Mouse (Mus musculus) myocyte (in vitro differentiated cells): Measurements from ENCODE around the gene Scyl1. TPM values are rescaled to one million over a fixed set of nuclear protein-coding genes. Genes with fewer than 3 reads are reported as not detected.

Experiments used
- H3K27me3 ChIP-seq: one replicate; pipeline ENCODE4 v1.6.1; 2011; ENCODE audit not compliant: control insufficient read depth, insufficient read depth, insufficient read length
- H3K36me3 ChIP-seq: one replicate; pipeline ENCODE4 v1.6.1; 2011; ENCODE audit not compliant: control insufficient read depth, insufficient read depth
- H3K4me2 ChIP-seq: one replicate; pipeline ENCODE4 v1.6.1; 2011; ENCODE audit warnings: low read depth, control low read depth
- H3K4me3 ChIP-seq: one replicate; pipeline ENCODE4 v1.5.1; 2011; ENCODE audit warnings: mild to moderate bottlenecking, control low read depth, moderate library complexity
- H3K79me2 ChIP-seq: one replicate; pipeline ENCODE4 v1.6.1; 2011; ENCODE audit not compliant: control insufficient read depth, insufficient read depth
- H3ac ChIP-seq: one replicate; pipeline ENCODE4 v1.6.1; 2011; ENCODE audit not compliant: control insufficient read depth, insufficient read length
- CEBPB ChIP-seq: IDR thresholded peaks from 2 replicates; pipeline ENCODE4 v1.6.1; 2011; ENCODE audit warnings: mild to moderate bottlenecking, moderate library complexity; ENCODE audit not compliant: poor library complexity, insufficient read depth, severe bottlenecking
- E2F4 ChIP-seq: IDR thresholded peaks from one replicate; pipeline ENCODE4 v1.6.1; 2011; ENCODE audit warnings: mild to moderate bottlenecking, control low read depth, moderate library complexity; ENCODE audit not compliant: insufficient read depth
- MAX ChIP-seq: IDR thresholded peaks from one replicate; pipeline ENCODE4 v1.6.1; 2011; ENCODE audit warnings: low read depth, mild to moderate bottlenecking, control low read depth
- MYOD1 ChIP-seq, 3 experiments: IDR thresholded peaks; one replicate each; pipeline ENCODE4 v1.6.1; 2011; ENCODE audit warnings: control low read depth in 2 of 3, low read depth in 2 of 3, mild to moderate bottlenecking in 2 of 3, moderate library complexity in 1 of 3; ENCODE audit not compliant: insufficient read length in 2 of 3, control insufficient read depth in 1 of 3
- MYOG ChIP-seq, 3 experiments: IDR thresholded peaks; one replicate each; pipeline ENCODE4 v1.6.1; 2011; ENCODE audit warnings: control low read depth in 2 of 3, low read depth in 2 of 3, mild to moderate bottlenecking in 2 of 3; ENCODE audit not compliant: insufficient read length in 2 of 3, control insufficient read depth in 1 of 3, insufficient read depth in 1 of 3
- POLR2A ChIP-seq: IDR thresholded peaks from one replicate; pipeline ENCODE4 v1.6.1; 2011; ENCODE audit warnings: low read depth, mild to moderate bottlenecking, control low read depth, moderate library complexity; ENCODE audit not compliant: insufficient read length
- POLR2AphosphoS2 ChIP-seq: IDR thresholded peaks from one replicate; pipeline ENCODE4 v1.6.1; 2011; ENCODE audit warnings: low read depth, control low read depth; ENCODE audit not compliant: insufficient read length
- REST ChIP-seq: IDR thresholded peaks from one replicate; pipeline ENCODE4 v1.6.1; 2011; ENCODE audit warnings: mild to moderate bottlenecking, control low read depth, moderate library complexity; ENCODE audit not compliant: insufficient read depth, insufficient read length
- SRF ChIP-seq: IDR thresholded peaks from one replicate; pipeline ENCODE4 v1.6.1; 2011; ENCODE audit warnings: low read depth; ENCODE audit not compliant: control insufficient read depth, insufficient read length
- TCF12 ChIP-seq: IDR thresholded peaks from one replicate; pipeline ENCODE4 v1.6.1; 2011; ENCODE audit warnings: mild to moderate bottlenecking, control low read depth; ENCODE audit not compliant: poor library complexity, insufficient read depth, severe bottlenecking
- TCF3 ChIP-seq: IDR thresholded peaks from one replicate; pipeline ENCODE4 v1.6.1; 2011; ENCODE audit warnings: low read depth, control low read depth; ENCODE audit not compliant: insufficient read length
- USF1 ChIP-seq: IDR thresholded peaks from one replicate; pipeline ENCODE4 v1.6.1; 2011; ENCODE audit warnings: low read depth, mild to moderate bottlenecking, control low read depth, moderate library complexity
- polyA plus RNA-seq: library from polyadenylated mRNA; unstranded; fragments of >200 nt; fragmentation: generic; extraction: Trizol; gene quantifications from one replicate; pipeline ENCODE4 v1.2.1, GENCODE M21; 2012; ENCODE audit warnings: missing spikeins

Gene Scyl1
- polyA plus RNA-seq, 1 experiment, result 73.5 TPM

GRCm38 (mm10) chr19:5713255-5713654 lies 58.0 kb downstream of the Scyl1 start:
- Histone ChIP-seq H3K36me3 (peaks cover 37% of the 10 kb centered on the region), H3K79me2 (peaks cover 27% of the 10 kb centered on the region), H3K4me2 (peak overlapping the region; percentile 55), H3K4me3 (no peak overlapping the region), H3K27me3 (no peaks in the 10 kb centered on the region), H3ac (no peak overlapping the region)
- TF ChIP-seq TCF3 (no peak), MYOG (IDR thresholded peaks at IDR 0.05; ENCODE audit: control insufficient read depth in 1 of 3, insufficient read depth in 1 of 3, insufficient read length in 2 of 3, low read depth in 2 of 3) (no peak), REST (no peak), POLR2AphosphoS2 (no peak), MYOD1 (IDR thresholded peaks at IDR 0.05; ENCODE audit: control insufficient read depth in 1 of 3, insufficient read length in 2 of 3, low read depth in 2 of 3) (no peak), CEBPB (no peak), SRF (no peak), TCF12 (no peak), USF1 (no peak), E2F4 (no peak)

GRCm38 (mm10) chr19:5711907-5712460 lies 59.2 kb downstream of the Scyl1 start:
- no peak for TF ChIP-seq E2F4
- no peak for TF ChIP-seq POLR2AphosphoS2
- TF ChIP-seq REST, result no peak
- TF ChIP-seq TCF3, result no peak
- no peak for TF ChIP-seq MAX
- no peak for TF ChIP-seq MYOD1 (IDR thresholded peaks at IDR 0.05; ENCODE audit: control insufficient read depth in 1 of 3, insufficient read length in 2 of 3, low read depth in 2 of 3)
- TF ChIP-seq MYOG (IDR thresholded peaks at IDR 0.05; ENCODE audit: control insufficient read depth in 1 of 3, insufficient read depth in 1 of 3, insufficient read length in 2 of 3, low read depth in 2 of 3), result no peak
- TF ChIP-seq TCF12, result no peak
- TF ChIP-seq USF1, result no peak
- TF ChIP-seq SRF, result no peak
- TF ChIP-seq CEBPB, result no peak
- TF ChIP-seq POLR2A, result no peak
- Histone ChIP-seq H3K4me3 (no peak overlapping the region), H3ac (no peak overlapping the region), H3K79me2 (peaks cover 27% of the 10 kb centered on the region), H3K27me3 (no peaks in the 10 kb centered on the region), H3K36me3 (peaks cover 41% of the 10 kb centered on the region), H3K4me2 (no peak overlapping the region)

- H3K4me3 ChIP-seq, result no peak overlapping the region
- H3K36me3 ChIP-seq, result peaks cover 36% of the 10 kb centered on the region
- H3K79me2 ChIP-seq, result peaks cover 27% of the 10 kb centered on the region
- no peak overlapping the region for H3ac ChIP-seq
- H3K27me3 ChIP-seq, result no peaks in the 10 kb centered on the region
- no peak overlapping the region for H3K4me2 ChIP-seq
- TF ChIP-seq POLR2AphosphoS2, result no peak
- no peak for TF ChIP-seq SRF
- no peak for TF ChIP-seq TCF12
- TF ChIP-seq TCF3, result no peak
- no peak for TF ChIP-seq E2F4
- TF ChIP-seq CEBPB, result no peak
- TF ChIP-seq MYOD1 (IDR thresholded peaks at IDR 0.05; ENCODE audit: control insufficient read depth in 1 of 3, insufficient read length in 2 of 3, low read depth in 2 of 3), result no peak
- no peak for TF ChIP-seq MYOG (IDR thresholded peaks at IDR 0.05; ENCODE audit: control insufficient read depth in 1 of 3, insufficient read depth in 1 of 3, insufficient read length in 2 of 3, low read depth in 2 of 3)
- TF ChIP-seq USF1, result no peak
- no peak for TF ChIP-seq MAX
- no peak for TF ChIP-seq REST
- no peak for TF ChIP-seq POLR2A
These were observed 60.0 kb downstream of the Scyl1 start for GRCm38 (mm10) chr19:5711218-5711617.

GRCm38 (mm10) chr19:5710581-5710980 lies 60.6 kb downstream of the Scyl1 start:
- Histone ChIP-seq H3K4me2 (no peak overlapping the region), H3K27me3 (no peaks in the 10 kb centered on the region), H3ac (no peak overlapping the region), H3K79me2 (peaks cover 27% of the 10 kb centered on the region), H3K36me3 (peaks cover 36% of the 10 kb centered on the region), H3K4me3 (no peak overlapping the region)
- TF ChIP-seq USF1, result no peak
- TF ChIP-seq CEBPB, result no peak
- no peak for TF ChIP-seq MYOG (IDR thresholded peaks at IDR 0.05; ENCODE audit: control insufficient read depth in 1 of 3, insufficient read depth in 1 of 3, insufficient read length in 2 of 3, low read depth in 2 of 3)
- TF ChIP-seq POLR2A, result no peak
- TF ChIP-seq MAX, result no peak
- no peak for TF ChIP-seq TCF12
- TF ChIP-seq MYOD1 (IDR thresholded peaks at IDR 0.05; ENCODE audit: control insufficient read depth in 1 of 3, insufficient read length in 2 of 3, low read depth in 2 of 3), result no peak
- TF ChIP-seq REST, result no peak
- TF ChIP-seq SRF, result no peak
- no peak for TF ChIP-seq TCF3
- no peak for TF ChIP-seq E2F4
